In genomic region chr5:112210104-112210503, GRCm38 (mm10) we compare ENCODE assay signal across 9 mouse cellular contexts. TPM values are rescaled to one million over a fixed set of nuclear protein-coding genes. Genes with fewer than 3 reads are reported as not detected.
DNase-seq lines count a peak whose midpoint lies in the region; TF ChIP-seq lines count a peak whose summit lies in the region.
"Had no signal": no experiment of that assay in that cellular context is flagged by ENCODE, and none has a peak within 500 bp of the region (broad histone marks: within the 10 kb centered on the region; RNA-seq: fewer than 3 reads in every experiment).

No protein-coding gene starts in this region.

- peak; percentile 95; the same call in 1 of the 2 replicates for TF ChIP-seq CTCF in gastrocnemius, adult 2 months (IDR thresholded peaks at IDR 0.05)

- DNase-seq in gastrocnemius, adult 2 months = peak; percentile 55
- no peak for DNase-seq in gastrocnemius, postnatal 25 days
- DNase-seq in 3T3-L1 (ENCODE audit: low read depth, low spot score) = peak; percentile 76
- DNase-seq in R1 (ENCODE audit: low read depth, low spot score) = peak; percentile 73
- peak; percentile 78 for DNase-seq in embryo, embryonic 9.5 days (ENCODE audit: extremely low spot score)
- DNase-seq in induced T-regulatory cell, adult 2 months (ENCODE audit: low read depth) = peak; percentile 79
- DNase-seq in lung, postnatal 10 days = peak; percentile 62
- peak; percentile 50 to 69 for DNase-seq in spleen, postnatal 10 days (ENCODE audit: low spot score in 2 of 2)

- H3K27ac ChIP-seq in gastrocnemius, adult 2 months = no peak overlapping the region
- H3K27ac ChIP-seq: embryonic facial prominence, embryonic 12.5 days had no signal

- intact Hi-C loops in gastrocnemius, adult 2 months (cut with DNase I) = loop anchor here (10.0 kb wide), 1 partner anchor 215 kb away; no protein-coding TSS in a partner anchor

- no peak overlapping the region for H3K4me3 ChIP-seq in gastrocnemius, adult 2 months
- H3K4me3 ChIP-seq: embryonic facial prominence, embryonic 12.5 days had no signal

RNA-seq across cellular contexts. Expression of gene Cryba4, which starts 42.2 kb away (rescaled TPM):
- under 1 TPM in 1 of 2 experiments, not detected in 1; 0.86 TPM for total RNA-seq in gastrocnemius, adult 2 months (2021)
- total RNA-seq in gastrocnemius, postnatal 25 days (2021) = under 1 TPM in 1 of 2 experiments, not detected in 1; 0.46 TPM

RNA-seq across cellular contexts. Expression of gene Crybb1, which starts 45.5 kb away (rescaled TPM):
- 1 to 10 TPM; 1.6 to 3.7 TPM for total RNA-seq in gastrocnemius, adult 2 months (2021)
- total RNA-seq in gastrocnemius, postnatal 25 days (2021) = 1 to 10 TPM; 3.2 to 3.9 TPM
